Mouse (Mus musculus) liver, postnatal 0 days (tissue): ENCODE measurements at regions not wholly inside any gene's neighbourhood (a gene's known extent, or its start where the extent isn't known, plus 50 kb on each side); places are given as distances from the start of the nearest gene placed in this dataset.

Experiments
- CTCF ChIP-seq: sonication (generic); IDR thresholded peaks from 2 replicates; pipeline ENCODE4 v1.5.1; 2016; ENCODE audit warnings: antibody characterized with exemption, low read depth
- EP300 ChIP-seq: IDR thresholded peaks from 2 replicates; pipeline ENCODE4 v1.6.1; 2016; ENCODE audit warnings: antibody characterized with exemption, low read depth, mild to moderate bottlenecking

GRCm38 (mm10) chr17:49282498-49282897, 145.7 kb upstream of the Mocs1 start:
- TF ChIP-seq EP300, result no peak
- peak; percentile 68 for TF ChIP-seq CTCF
